Mouse (Mus musculus): ENCODE data around the gene Gpank1. TPM values are rescaled to one million over a fixed set of nuclear protein-coding genes. Genes with fewer than 3 reads are reported as not detected.

The Gpank1 gene
- 10 to 100 TPM; 13.0 to 15.2 TPM for total RNA-seq (2021)

GRCm38 (mm10) chr17:35121143-35121799 lies at the start of gene Gpank1:
Gpank1 (plus strand) TSS chr17:35121455.
- peak; percentile 98 for DNase-seq

- no peak for DNase-seq
These were observed 47.2 kb upstream of the Gpank1 start for GRCm38 (mm10) chr17:35074097-35074496.

GRCm38 (mm10) chr17:35076507-35077176 lies 44.6 kb upstream of the Gpank1 start, which contains the start of gene Ly6g6e:
Ly6g6e (plus strand) TSS chr17:35076902.
- no peak for DNase-seq

- DNase-seq: no peak
These were observed 44.0 kb upstream of the Gpank1 start for GRCm38 (mm10) chr17:35077285-35077684.

- no peak for DNase-seq
These were observed 43.4 kb upstream of the Gpank1 start, which contains the start of gene Ly6g6d for GRCm38 (mm10) chr17:35077786-35078233. Ly6g6d (minus strand) TSS chr17:35078065.

- DNase-seq: no peak
These were observed 41.5 kb upstream of the Gpank1 start for GRCm38 (mm10) chr17:35079778-35080177.

- DNase-seq: no peak
These were observed 41.0 kb upstream of the Gpank1 start for GRCm38 (mm10) chr17:35080248-35080647.

GRCm38 (mm10) chr17:35080710-35081109 lies 40.5 kb upstream of the Gpank1 start:
- no peak for DNase-seq

DNA sequence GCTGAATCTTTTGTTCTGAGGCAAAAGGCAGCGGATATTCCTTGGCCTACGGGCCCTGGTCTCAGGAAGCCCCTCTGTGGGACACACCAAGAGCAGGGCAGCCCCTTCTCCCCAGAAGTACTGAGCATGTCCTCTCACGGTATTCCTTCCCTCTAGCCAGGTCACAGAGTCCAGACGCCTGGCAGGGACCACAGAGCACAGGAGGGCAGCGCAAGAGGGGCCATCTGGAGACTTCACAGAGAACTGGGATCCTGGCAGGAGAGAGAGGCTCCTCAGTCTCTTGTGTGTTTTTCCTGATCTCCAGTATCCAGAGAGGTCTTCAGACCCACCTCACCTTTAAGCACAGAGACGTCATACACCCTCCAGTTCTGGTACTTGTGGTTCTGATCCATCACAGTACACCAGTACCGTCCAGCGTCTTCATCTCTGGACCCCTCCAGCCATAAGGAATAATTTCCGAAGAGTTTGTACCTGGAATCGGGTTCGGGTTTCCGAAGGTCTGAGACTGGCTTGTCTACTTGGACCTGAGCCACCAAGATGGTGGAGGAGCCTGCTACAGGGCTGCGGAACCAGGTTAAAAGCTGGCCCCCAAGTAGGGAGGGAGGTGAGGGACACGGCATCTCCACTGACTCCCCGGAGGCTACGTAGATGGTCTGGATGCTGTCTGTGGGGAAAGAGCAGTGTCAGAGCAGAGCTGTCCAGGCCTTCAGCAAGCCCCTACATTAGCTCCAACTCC lies 38.2 kb upstream of the Gpank1 start:
- DNase-seq: no peak

GRCm38 (mm10) chr17:35083929-35084497 lies 37.2 kb upstream of the Gpank1 start:
- no peak for DNase-seq

DNA sequence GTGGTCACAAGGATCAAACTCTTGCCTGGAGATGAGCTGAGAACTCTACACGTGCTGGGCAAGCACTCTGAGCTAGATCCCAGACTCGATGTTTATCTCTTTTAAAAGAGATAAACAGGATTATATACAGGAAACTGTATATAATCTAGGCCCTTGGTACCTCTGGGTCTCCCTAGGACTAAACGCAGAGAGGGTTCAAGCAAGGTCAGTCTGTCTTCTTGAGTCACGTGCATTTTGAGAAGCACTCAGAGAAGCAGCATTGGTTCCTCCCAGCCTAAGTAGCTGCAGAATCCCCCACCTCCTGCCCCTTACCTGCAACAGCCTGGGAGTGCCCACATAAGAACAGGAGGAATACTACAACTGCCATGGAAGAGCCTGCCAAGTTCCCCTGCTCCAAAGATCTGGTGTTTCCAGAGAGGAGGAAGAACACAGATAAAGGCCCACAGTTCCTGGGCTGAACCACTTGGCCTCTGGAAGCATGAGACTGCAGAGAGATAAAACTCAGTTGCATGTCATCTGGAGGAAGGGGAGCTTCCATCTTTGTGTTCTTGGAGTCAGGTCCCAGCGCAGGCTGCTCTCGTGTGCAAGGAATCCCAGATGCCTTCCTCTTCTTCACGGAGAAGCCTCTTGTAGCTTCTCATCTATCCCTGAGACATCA lies 35.9 kb upstream of the Gpank1 start, which contains the start of gene Ly6g6f:
Gene Ly6g6f, minus strand, starts transcription at position 403 of the 658 bp plus-strand sequence.
- no peak for DNase-seq

DNA sequence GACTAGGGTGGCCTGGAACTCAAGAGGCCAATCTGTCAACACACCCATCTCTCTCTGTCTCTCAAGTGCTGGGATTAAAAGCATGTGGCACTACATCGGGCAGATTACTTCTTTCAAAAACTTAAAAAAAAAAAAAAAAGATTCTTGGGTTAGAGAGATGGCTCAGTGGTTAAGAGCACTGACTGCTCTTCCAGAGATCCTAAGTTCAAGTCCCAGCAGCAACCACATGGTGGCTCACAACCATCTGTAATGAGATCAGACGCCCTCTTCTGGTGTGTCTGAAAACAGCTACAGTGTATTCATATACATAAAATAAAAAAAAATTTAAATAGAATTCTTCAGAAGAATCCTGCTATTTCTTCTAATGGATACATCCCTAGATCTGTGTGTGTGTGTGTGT lies 33.1 kb upstream of the Gpank1 start:
- no peak for DNase-seq

DNA sequence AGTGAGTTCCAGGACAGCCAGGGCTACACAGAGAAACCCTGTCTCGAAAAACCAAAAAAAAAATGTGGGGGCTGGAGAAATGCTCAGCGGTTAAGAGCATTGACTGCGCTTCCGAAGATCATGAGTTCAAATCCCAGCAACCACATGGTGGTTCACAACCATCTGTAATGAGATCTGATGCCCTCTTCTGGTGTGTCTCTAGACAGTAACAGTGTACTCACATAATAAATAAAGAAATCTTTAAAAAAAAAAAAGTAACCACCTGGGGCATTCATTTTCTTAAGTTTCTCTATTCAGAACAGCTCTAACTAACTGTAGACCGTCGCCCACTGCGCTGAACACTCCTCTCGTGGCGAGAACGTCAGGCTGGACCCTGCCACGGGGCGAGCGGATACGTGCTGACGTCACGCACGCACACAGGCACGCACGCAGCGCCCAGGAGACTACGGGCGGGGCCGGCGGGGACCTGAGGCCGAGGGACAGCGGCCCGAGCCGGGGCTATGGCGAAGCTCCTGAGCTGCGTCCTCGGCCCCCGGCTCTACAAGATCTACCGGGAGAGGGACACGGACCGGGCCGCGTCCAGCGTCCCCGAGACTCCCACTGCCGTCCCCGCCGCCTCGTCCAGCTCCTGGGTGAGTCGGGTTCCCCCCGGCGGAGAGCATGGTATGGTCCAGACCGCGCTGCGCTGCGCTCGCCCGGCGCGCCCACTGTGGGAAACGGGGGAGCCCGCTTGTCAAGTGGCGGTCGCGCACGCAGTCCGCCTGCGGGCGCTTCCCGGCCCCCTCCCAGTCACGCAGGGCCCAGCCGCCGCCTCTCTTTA lies 32.2 kb upstream of the Gpank1 start, which contains the start of gene Abhd16a:
Gene Abhd16a, plus strand, starts transcription at position 439 of the 820 bp plus-strand sequence.
- peak; percentile 94 to 95 for DNase-seq

- no peak for DNase-seq
These were observed 30.9 kb upstream of the Gpank1 start for GRCm38 (mm10) chr17:35090166-35090932.

DNA sequence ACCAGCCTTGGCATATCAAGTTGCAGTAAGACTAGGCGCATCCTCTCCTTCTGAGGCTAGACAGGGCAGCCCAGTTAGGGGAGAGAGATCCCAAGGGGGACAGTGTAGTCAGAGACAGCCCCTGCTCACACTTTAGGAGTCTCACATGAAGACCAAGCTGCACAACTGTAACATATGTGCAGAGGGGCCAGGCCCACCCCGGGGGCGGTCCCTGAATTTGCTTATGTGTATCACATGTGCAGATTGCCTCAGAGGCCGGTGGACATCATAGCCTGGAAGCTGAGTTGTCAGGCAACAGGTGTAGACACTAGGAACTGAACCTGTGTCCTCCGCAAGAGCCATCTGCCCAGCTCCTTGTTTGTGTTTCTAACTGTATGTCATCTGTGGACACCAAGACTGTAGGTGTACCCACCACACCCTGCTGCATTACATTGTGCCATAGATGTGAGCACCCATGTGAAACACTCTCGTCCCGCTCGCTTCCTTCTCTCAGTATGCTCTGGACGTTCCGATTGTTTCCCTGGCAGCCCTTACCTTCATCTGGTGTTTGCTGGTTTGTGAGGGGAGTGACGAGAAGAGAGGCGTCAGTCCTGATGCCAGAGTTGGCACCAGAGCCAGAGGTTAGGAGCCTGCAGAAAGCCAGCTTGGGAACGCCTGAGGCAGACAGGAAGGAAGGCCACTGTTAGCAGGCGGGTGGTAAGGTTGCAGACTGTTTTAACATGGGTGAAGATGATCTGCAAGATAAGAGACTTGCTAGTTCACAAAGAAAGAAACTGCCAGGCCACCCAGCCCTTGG lies 28.7 kb upstream of the Gpank1 start:
- no peak for DNase-seq

DNA sequence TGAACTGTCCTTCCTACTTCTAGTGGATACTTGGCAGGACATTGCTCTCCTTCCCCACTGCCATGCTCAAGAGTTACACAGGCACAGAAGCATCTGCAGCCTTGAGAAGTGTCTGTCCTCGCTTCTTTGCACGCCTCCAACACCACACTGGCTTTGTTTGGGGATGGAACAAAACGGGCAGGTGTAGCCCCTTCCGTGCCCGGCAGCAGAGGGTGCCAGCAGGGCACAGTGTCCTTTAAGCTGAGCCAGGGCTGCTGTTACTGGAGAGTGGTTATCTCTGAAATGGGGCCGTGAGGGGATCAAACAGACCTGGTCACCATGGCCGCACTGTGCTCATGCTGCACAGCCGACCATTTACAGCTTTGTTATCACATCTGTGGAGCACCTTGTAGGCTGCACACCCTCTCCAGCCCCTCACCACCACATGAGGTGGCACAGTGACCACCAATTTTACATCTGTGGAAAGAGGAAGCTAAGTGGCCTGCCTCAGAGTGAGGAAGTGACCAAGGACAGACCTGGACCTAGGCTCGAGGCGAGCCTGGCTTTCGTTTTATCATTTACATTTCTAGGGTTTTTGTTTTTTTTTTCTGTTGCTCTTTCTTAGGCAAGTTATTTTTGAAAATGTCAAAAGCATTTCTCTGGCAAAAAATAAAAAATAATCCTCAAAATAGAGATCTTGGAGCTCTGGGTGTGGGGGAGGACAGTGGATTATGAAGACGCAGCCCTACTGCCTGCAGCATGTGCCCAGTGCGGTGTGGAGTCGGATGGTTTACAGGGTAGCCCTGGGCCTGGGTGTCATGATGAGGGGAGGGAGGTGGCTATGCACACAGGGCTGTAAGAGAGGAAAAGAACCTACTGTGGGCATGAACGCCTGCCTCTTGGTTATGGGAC lies 26.5 kb upstream of the Gpank1 start:
- DNase-seq: no peak

DNA sequence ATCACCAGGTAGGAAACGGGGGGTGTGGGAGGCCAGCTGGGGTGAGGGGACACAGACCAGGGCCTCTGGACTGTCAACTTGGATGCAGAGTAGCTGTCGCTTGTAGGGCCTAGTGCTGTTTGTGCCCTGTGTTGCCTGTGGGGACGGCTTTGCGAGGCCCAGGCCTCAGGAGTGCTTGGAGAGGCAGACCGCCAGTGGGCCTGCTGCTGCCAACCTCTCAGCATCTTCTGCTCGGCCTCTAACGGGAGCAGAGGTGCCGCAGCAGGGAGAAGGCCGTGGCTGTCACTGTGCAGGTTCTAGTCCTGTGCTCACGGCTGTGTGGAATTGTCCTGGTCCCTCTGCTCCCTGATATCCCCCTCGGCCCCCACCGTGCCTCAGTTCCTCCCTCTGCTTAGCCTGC lies 24.7 kb upstream of the Gpank1 start:
- DNase-seq: no peak

DNA sequence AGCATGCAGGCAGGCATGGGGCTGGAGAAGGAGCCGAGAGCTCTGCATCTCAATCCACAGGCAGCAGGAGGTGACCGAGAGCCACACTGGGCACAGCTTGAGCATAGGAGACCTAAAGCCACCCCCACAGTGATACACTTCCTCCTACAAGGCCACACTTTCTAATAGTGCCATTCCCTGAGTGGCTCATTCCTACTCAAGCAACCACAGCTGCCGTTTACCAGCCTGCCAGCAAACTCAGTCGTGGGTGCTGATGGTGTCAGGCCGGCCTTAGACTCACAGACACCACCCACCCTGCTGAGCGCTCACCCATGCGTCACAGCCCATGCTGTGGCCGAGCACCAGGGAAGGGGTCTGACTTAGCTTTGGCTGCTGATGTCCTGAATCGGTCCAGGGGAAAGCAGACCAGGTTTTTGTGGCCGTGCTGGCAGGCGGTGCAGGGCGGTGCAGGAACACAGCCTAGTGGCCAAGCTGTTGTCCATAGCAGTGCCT lies 24.0 kb upstream of the Gpank1 start:
- no peak for DNase-seq

All from layer of hippocampus, postnatal 36 days (tissue).